Mouse (Mus musculus): Measurements from ENCODE around the gene Emb. TPM values are rescaled to one million over a fixed set of nuclear protein-coding genes. Genes with fewer than 3 reads are reported as not detected.

Gene Emb
- polyA plus RNA-seq (2014; fragmentation: Illumina TruSeq; extraction: RNeasy Lipid Tissue Mini Kit (QIAGEN cat#74804); ENCODE audit: low read depth, low replicate concordance) = 90.6 TPM

DNA sequence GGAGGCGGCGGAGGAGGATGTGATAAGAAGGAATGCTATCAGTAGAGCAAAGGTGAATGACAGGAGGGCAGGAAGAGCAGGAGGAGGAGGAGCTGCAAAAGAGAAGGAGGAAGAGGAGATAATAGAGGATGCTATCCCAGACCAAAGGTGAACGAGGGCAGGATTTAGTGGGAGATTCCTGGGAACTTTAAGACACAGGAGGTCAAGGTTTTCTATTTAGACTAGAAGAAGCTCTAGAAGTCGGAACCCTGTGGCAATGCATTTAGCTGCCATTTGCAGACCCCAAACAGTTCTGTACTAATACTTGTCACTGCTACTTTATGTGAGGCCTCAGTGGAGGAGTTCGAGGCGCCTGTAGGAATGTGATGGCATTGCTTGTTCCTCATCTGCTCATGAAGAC lies at the start of gene Emb:
TSS of gene Emb (plus strand) at position 301 of the 400 bp plus-strand sequence.

DNA sequence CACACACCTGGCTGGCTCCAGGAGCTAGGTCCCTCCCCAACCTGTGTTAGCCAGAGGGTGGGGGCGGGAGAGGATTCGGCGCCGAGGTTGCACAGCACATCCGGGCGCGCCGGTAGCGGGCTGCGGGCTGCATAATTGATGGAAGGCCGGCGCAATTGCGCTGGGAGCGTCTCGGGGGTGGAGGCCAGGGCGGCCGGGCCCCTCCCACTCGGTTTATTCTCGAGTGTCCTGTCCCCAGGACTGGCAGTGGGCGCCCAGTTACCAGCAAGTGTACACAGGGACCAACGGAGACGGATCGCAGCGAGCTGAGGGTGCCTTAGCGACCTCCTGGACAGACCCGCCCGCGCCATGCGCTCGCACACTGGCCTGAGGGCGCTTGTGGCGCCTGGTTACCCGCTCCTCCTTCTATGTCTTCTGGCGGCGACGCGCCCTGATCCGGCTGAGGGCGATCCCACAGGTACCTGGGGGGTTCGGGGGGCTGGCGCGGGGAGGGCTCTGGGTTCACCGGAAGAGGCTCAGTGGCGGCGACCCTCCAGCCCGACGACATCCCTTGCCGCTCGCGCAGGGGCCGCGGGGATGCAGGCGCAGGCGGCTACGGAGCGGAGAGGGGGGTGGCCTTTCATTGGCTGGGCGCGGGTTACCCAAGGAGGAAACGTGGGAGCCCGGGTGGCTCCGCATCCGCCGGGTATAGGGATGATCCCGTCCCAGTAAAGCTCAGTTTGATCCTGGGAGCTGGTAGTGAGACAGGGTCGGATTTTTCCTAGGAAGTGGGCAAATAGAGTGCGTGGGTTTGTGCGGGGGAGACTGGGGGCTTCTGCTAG lies 12.4 kb downstream of the Emb start, which contains the start of gene Gm17509:
TSS of gene Gm17509 (minus strand) at position 575 of the 821 bp plus-strand sequence.

Other genes starting within 250 kb of the Emb start
- gene Parp8, start 183.0 kb upstream of the Emb start, polyA plus RNA-seq (2014; fragmentation: Illumina TruSeq; extraction: RNeasy Lipid Tissue Mini Kit (QIAGEN cat#74804); ENCODE audit: low read depth, low replicate concordance) = 20.6 TPM
- gene Gm17509, start 12.5 kb downstream of the Emb start, polyA plus RNA-seq (2014; fragmentation: Illumina TruSeq; extraction: RNeasy Lipid Tissue Mini Kit (QIAGEN cat#74804); ENCODE audit: low read depth, low replicate concordance) = not detected